Mouse (Mus musculus): ENCODE results near the gene Lysmd4. TPM values are rescaled to one million over a fixed set of nuclear protein-coding genes. Genes with fewer than 3 reads are reported as not detected.

The Lysmd4 gene
- polyA plus RNA-seq, 1 experiment: 11.1 TPM

- TF ChIP-seq POLR2A (IDR thresholded peaks at IDR 0.05; ENCODE audit: borderline replicate concordance, extremely low read depth, low read depth, low read length) (no peak), CTCF (IDR thresholded peaks at IDR 0.05; ENCODE audit: insufficient read depth, low read length) (no peak)
- no peak for DNase-seq
- no peaks in the 10 kb centered on the region; the same call in 1 of the 2 replicates for H3K4me1 ChIP-seq (ENCODE audit: control insufficient read depth, insufficient read depth, low read length)
- H3K4me3 ChIP-seq (replicated peaks; ENCODE audit: extremely low read depth, low read depth, low read length): no peak overlapping the region
- WGBS: 14% methylated on average over 3 of the region's 3 CpGs
Measured at GRCm38 (mm10) chr7:67304937-67305336, 82.6 kb downstream of the Lysmd4 start.

GRCm38 (mm10) chr7:67307078-67307477 is 84.7 kb downstream of the Lysmd4 start:
- TF ChIP-seq CTCF (IDR thresholded peaks at IDR 0.05; ENCODE audit: insufficient read depth, low read length): no peak
- no peak for TF ChIP-seq POLR2A (IDR thresholded peaks at IDR 0.05; ENCODE audit: borderline replicate concordance, extremely low read depth, low read depth, low read length)
- no peak overlapping the region for H3K4me3 ChIP-seq (replicated peaks; ENCODE audit: extremely low read depth, low read depth, low read length)
- WGBS: 86% methylated on average over 3 of the region's 3 CpGs
- DNase-seq: no peak
- H3K4me1 ChIP-seq (ENCODE audit: control insufficient read depth, insufficient read depth, low read length): no peaks in the 10 kb centered on the region; the same call in 1 of the 2 replicates

- Histone ChIP-seq H3K4me3 (replicated peaks; ENCODE audit: extremely low read depth, low read depth, low read length) (no peak overlapping the region), H3K4me1 (ENCODE audit: control insufficient read depth, insufficient read depth, low read length) (no peaks in the 10 kb centered on the region; the same call in 1 of the 2 replicates)
- TF ChIP-seq CTCF (IDR thresholded peaks at IDR 0.05; ENCODE audit: insufficient read depth, low read length): no peak
- TF ChIP-seq POLR2A (IDR thresholded peaks at IDR 0.05; ENCODE audit: borderline replicate concordance, extremely low read depth, low read depth, low read length): no peak
- 66% methylated on average over 2 of the region's 2 CpGs for WGBS
- no peak for DNase-seq
Measured at GRCm38 (mm10) chr7:67308102-67308501, 85.8 kb downstream of the Lysmd4 start.

- Histone ChIP-seq H3K4me1 (ENCODE audit: control insufficient read depth, insufficient read depth, low read length) (no peaks in the 10 kb centered on the region; the same call in 1 of the 2 replicates), H3K4me3 (replicated peaks; ENCODE audit: extremely low read depth, low read depth, low read length) (no peak overlapping the region)
- 75% methylated on average over 2 of the region's 2 CpGs for WGBS
- no peak for DNase-seq
- no peak for TF ChIP-seq CTCF (IDR thresholded peaks at IDR 0.05; ENCODE audit: insufficient read depth, low read length)
- TF ChIP-seq POLR2A (IDR thresholded peaks at IDR 0.05; ENCODE audit: borderline replicate concordance, extremely low read depth, low read depth, low read length): no peak
Measured at GRCm38 (mm10) chr7:67310151-67310550, 87.8 kb downstream of the Lysmd4 start.

GRCm38 (mm10) chr7:67313200-67313599 is 90.9 kb downstream of the Lysmd4 start:
- TF ChIP-seq POLR2A (IDR thresholded peaks at IDR 0.05; ENCODE audit: borderline replicate concordance, extremely low read depth, low read depth, low read length) (no peak), CTCF (IDR thresholded peaks at IDR 0.05; ENCODE audit: insufficient read depth, low read length) (no peak)
- no peaks in the 10 kb centered on the region; the same call in 1 of the 2 replicates for H3K4me1 ChIP-seq (ENCODE audit: control insufficient read depth, insufficient read depth, low read length)
- no peak overlapping the region for H3K4me3 ChIP-seq (replicated peaks; ENCODE audit: extremely low read depth, low read depth, low read length)
- 76% methylated on average over 3 of the region's 3 CpGs for WGBS
- DNase-seq: no peak

GRCm38 (mm10) chr7:67318697-67319096 is 96.4 kb downstream of the Lysmd4 start:
- no peak overlapping the region for H3K4me3 ChIP-seq (replicated peaks; ENCODE audit: extremely low read depth, low read depth, low read length)
- no peak for TF ChIP-seq CTCF (IDR thresholded peaks at IDR 0.05; ENCODE audit: insufficient read depth, low read length)
- no peaks in the 10 kb centered on the region; the same call in 1 of the 2 replicates for H3K4me1 ChIP-seq (ENCODE audit: control insufficient read depth, insufficient read depth, low read length)
- no peak for DNase-seq

- WGBS: 39% methylated on average over 1 of the region's 1 CpGs
- no peak for DNase-seq
- peaks cover 2% of the 10 kb centered on the region; the same call in 1 of the 2 replicates for H3K4me1 ChIP-seq (ENCODE audit: control insufficient read depth, insufficient read depth, low read length)
- no peak for TF ChIP-seq CTCF (IDR thresholded peaks at IDR 0.05; ENCODE audit: insufficient read depth, low read length)
- TF ChIP-seq POLR2A (IDR thresholded peaks at IDR 0.05; ENCODE audit: borderline replicate concordance, extremely low read depth, low read depth, low read length): no peak
- no peak overlapping the region for H3K4me3 ChIP-seq (replicated peaks; ENCODE audit: extremely low read depth, low read depth, low read length)
Measured at GRCm38 (mm10) chr7:67320359-67320758, 98.0 kb downstream of the Lysmd4 start.

GRCm38 (mm10) chr7:67342067-67342625 is 119.8 kb downstream of the Lysmd4 start:
- 79% methylated on average over 7 of the region's 7 CpGs for WGBS
- no peak for DNase-seq
- Histone ChIP-seq H3K4me3 (replicated peaks; ENCODE audit: extremely low read depth, low read depth, low read length) (no peak overlapping the region), H3K4me1 (ENCODE audit: control insufficient read depth, insufficient read depth, low read length) (peaks cover 2% of the 10 kb centered on the region; the same call in 1 of the 2 replicates)
- TF ChIP-seq POLR2A (IDR thresholded peaks at IDR 0.05; ENCODE audit: borderline replicate concordance, extremely low read depth, low read depth, low read length): no peak
- no peak for TF ChIP-seq CTCF (IDR thresholded peaks at IDR 0.05; ENCODE audit: insufficient read depth, low read length)

- Histone ChIP-seq H3K4me1 (ENCODE audit: control insufficient read depth, insufficient read depth, low read length) (peaks cover 2% of the 10 kb centered on the region; the same call in 1 of the 2 replicates), H3K4me3 (replicated peaks; ENCODE audit: extremely low read depth, low read depth, low read length) (no peak overlapping the region)
- WGBS: 94% methylated on average over 1 of the region's 1 CpGs
- TF ChIP-seq CTCF (IDR thresholded peaks at IDR 0.05; ENCODE audit: insufficient read depth, low read length): no peak
- no peak for DNase-seq
Measured at GRCm38 (mm10) chr7:67344443-67344842, 122.1 kb downstream of the Lysmd4 start.

- 65% methylated on average over 4 of the region's 4 CpGs for WGBS
Measured at GRCm38 (mm10) chr7:67352989-67353388, 130.6 kb downstream of the Lysmd4 start.

More at GRCm38 (mm10) chr7:67352989-67353388, 130.6 kb downstream of the Lysmd4 start:
- TF ChIP-seq CTCF (IDR thresholded peaks at IDR 0.05; ENCODE audit: insufficient read depth, low read length): no peak
- no peak for TF ChIP-seq POLR2A (IDR thresholded peaks at IDR 0.05; ENCODE audit: borderline replicate concordance, extremely low read depth, low read depth, low read length)
- Histone ChIP-seq H3K4me3 (replicated peaks; ENCODE audit: extremely low read depth, low read depth, low read length) (no peak overlapping the region), H3K4me1 (ENCODE audit: control insufficient read depth, insufficient read depth, low read length) (peaks cover 8% of the 10 kb centered on the region)
- DNase-seq: no peak
